Mouse (Mus musculus) E14TG2a.4 (cell line): Measurements from ENCODE around the gene Rgs3.

Source experiments
- CTCF ChIP-seq: conservative IDR thresholded peaks from 2 replicates; pipeline ENCODE4 v1.5.1; 2014; ENCODE audit warnings: low read length
- NANOG ChIP-seq: IDR thresholded peaks from 2 replicates; pipeline ENCODE4 v1.6.1; 2014; ENCODE audit warnings: borderline replicate concordance, low read length, mixed read lengths
- POU5F1 ChIP-seq: IDR thresholded peaks from 2 replicates; pipeline ENCODE4 v1.6.1; 2014; ENCODE audit warnings: low read length, borderline replicate concordance

- no peak for TF ChIP-seq CTCF
- no peak for TF ChIP-seq POU5F1
- TF ChIP-seq NANOG = no peak
Observed at GRCm38 (mm10) chr4:62625451-62626061, 65.9 kb downstream of the Rgs3 start.
